Mouse (Mus musculus) liver, embryonic 15.5 days (tissue): ENCODE results near the gene Six3. TPM values are rescaled to one million over a fixed set of nuclear protein-coding genes. Genes with fewer than 3 reads are reported as not detected.

ENCODE experiments used
- ATAC-seq: fragments of 200-750 bp; cut with Nextera tagmentation; 2 replicates; pipeline ENCODE4 v1.8.0; 2017; ENCODE audit warnings: moderate number of reproducible peaks, mild to moderate bottlenecking, moderate library complexity; ENCODE audit not compliant: insufficient read depth
- H3K27ac ChIP-seq: fragments of 300-500 bp; sonication (generic); replicated peaks from 2 replicates; pipeline ENCODE4 v1.5.1; 2015; ENCODE audit warnings: mild to moderate bottlenecking, inconsistent platforms
- H3K27me3 ChIP-seq: fragments of 300-500 bp; sonication (generic); 2 replicates; pipeline ENCODE4 v1.6.1; 2015; ENCODE audit warnings: mild to moderate bottlenecking, inconsistent platforms
- H3K36me3 ChIP-seq: fragments of 300-500 bp; sonication (generic); replicated peaks from 2 replicates; pipeline ENCODE4 v1.6.1; 2015; ENCODE audit warnings: moderate library complexity, mild to moderate bottlenecking, inconsistent platforms
- H3K4me1 ChIP-seq: fragments of 300-500 bp; sonication (generic); replicated peaks from 2 replicates; pipeline ENCODE4 v1.6.1; 2015; ENCODE audit warnings: inconsistent platforms
- H3K4me2 ChIP-seq: fragments of 300-500 bp; sonication (generic); 2 replicates; pipeline ENCODE4 v1.6.1; 2015; ENCODE audit warnings: moderate library complexity, mild to moderate bottlenecking, inconsistent platforms
- H3K4me3 ChIP-seq: fragments of 300-500 bp; sonication (generic); replicated peaks from 2 replicates; pipeline ENCODE4 v1.5.1; 2015; ENCODE audit warnings: mild to moderate bottlenecking, inconsistent platforms
- H3K9ac ChIP-seq: fragments of 300-500 bp; sonication (generic); 2 replicates; pipeline ENCODE4 v1.6.1; 2015; ENCODE audit warnings: moderate library complexity, mild to moderate bottlenecking, inconsistent platforms
- H3K9me3 ChIP-seq: fragments of 300-500 bp; sonication (generic); replicated peaks from 2 replicates; pipeline ENCODE4 v1.6.1; 2016; ENCODE audit warnings: inconsistent platforms
- WGBS: fragments of 180-500 bp; shearing (Covaris S2); methylation state at CpG from one replicate; pipeline ENCODE4 v1.1.7; 2015; ENCODE audit warnings: mixed read lengths; ENCODE audit not compliant: insufficient replicate concordance; 5-methylcytosine and 5-hydroxymethylcytosine counted together
- polyA plus RNA-seq: library from polyadenylated mRNA; unstranded; fragments of >200 nt; fragmentation: Nextera tagmentation; extraction: Ambion mirVana; gene quantifications from 2 replicates; pipeline ENCODE4 v1.2.1, GENCODE M21; 2015

The Six3 gene
- polyA plus RNA-seq, 1 experiment from 2014 or later, result not detected

DNA sequence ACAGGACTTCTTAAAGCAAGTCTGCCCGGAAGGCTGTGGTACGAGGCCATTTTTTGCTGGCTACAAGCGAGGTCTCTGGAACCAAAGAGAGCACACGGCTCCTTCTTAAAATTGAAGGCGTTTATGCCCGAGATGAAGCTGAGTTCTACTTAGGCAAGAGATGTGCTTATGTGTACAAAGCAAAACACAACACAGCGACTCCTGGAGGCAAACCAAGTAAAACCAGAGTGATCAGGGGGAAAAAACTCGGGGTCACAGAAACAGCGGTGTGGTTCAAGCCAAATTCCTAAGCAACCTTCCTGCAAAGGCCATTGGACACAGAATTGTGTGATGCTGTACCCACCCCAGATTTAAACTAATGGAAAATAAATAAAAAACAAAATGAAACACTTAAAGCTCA, 13.9 kb upstream of the Six3 start:
- Histone ChIP-seq H3K4me3 (no peak overlapping the region), H3K4me1 (no peaks in the 10 kb centered on the region), H3K27ac (no peak overlapping the region), H3K27me3 (peaks cover 33% of the 10 kb centered on the region), H3K36me3 (no peaks in the 10 kb centered on the region), H3K4me2 (no peak overlapping the region), H3K9me3 (no peaks in the 10 kb centered on the region), H3K9ac (no peak overlapping the region)
- WGBS, result 40% methylated on average over 9 of the region's 9 CpGs
- no peak for ATAC-seq

DNA sequence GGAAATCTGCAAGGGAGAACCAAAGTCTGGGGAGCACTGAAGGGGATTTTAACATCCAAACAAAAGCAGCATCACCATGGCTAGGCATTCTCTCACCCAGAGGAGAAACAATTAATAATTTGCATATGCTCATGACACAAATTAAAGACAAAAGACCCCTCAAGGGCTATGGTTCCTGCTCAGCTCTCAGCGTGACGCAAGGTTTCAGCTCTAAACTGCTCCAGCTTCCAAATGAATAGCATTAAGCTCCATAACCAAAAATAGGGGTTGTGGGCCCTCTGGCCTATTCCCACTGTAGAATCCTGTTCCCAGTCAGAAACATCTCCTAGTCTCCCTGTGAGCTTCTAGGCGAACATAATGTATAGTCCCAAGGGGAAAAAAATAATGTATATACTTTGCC, 6.9 kb upstream of the Six3 start:
- Histone ChIP-seq H3K4me2 (no peak overlapping the region), H3K36me3 (no peaks in the 10 kb centered on the region), H3K4me1 (no peaks in the 10 kb centered on the region), H3K27me3 (peaks cover 86% of the 10 kb centered on the region), H3K9ac (no peak overlapping the region), H3K27ac (no peak overlapping the region), H3K4me3 (no peak overlapping the region), H3K9me3 (no peaks in the 10 kb centered on the region)
- WGBS, result 8% methylated on average over 3 of the region's 3 CpGs
- ATAC-seq, result no peak

DNA sequence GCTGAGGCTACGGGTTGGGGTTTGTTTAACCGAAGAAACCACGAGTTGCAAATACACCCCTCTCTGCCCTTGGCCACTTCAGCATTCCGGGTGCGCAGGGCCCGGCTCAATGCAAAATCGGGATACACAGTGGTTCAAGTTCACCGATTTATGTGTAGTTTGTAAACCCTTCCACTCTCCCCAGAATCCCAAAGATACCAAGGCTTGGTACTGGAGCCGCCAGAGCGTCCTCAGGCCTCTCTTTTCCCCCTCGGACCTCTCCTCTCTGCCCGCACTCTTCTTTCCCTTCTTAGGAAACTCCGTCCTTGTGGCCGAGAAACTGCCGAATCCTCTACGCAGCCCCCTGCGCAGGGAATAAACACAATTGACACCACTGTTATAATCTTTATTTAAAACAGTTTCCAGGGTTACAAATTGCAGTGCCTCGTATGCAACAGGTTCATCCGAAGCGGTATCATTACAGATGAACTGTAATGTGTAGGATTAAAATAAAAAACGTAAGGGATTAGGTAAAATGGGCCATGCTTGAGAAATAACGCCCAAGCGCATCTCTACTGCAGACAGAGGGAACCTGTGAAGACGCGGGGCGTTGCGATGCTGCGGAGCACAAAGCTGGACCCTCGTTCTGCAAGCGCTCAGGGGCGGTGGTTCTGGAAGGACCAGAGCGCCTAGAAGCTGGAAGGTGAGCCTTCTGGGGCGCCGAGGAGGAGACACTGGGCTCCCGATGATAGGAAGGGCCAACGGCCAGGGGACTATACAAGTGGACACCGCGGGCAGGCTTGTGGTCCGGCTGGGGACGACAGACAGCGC, 5.6 kb upstream of the Six3 start:
- Histone ChIP-seq H3K4me3 (no peak overlapping the region), H3K27me3 (peaks cover 88% of the 10 kb centered on the region), H3K9ac (no peak overlapping the region), H3K4me2 (no peak overlapping the region), H3K36me3 (no peaks in the 10 kb centered on the region), H3K4me1 (no peaks in the 10 kb centered on the region), H3K27ac (no peak overlapping the region), H3K9me3 (no peaks in the 10 kb centered on the region)
- WGBS, result 2% methylated on average over 41 of the region's 41 CpGs
- no peak for ATAC-seq

- H3K9ac ChIP-seq, result no peak overlapping the region
- ATAC-seq, result no peak
- no peaks in the 10 kb centered on the region for H3K36me3 ChIP-seq
- WGBS, result 3% methylated on average over 42 of the region's 42 CpGs
- H3K27me3 ChIP-seq, result peaks cover 88% of the 10 kb centered on the region
- H3K4me1 ChIP-seq, result no peaks in the 10 kb centered on the region
- no peak overlapping the region for H3K4me2 ChIP-seq
- no peaks in the 10 kb centered on the region for H3K9me3 ChIP-seq
- no peak overlapping the region for H3K4me3 ChIP-seq
- no peak overlapping the region for H3K27ac ChIP-seq
Measured at GRCm38 (mm10) chr17:85608366-85609093, 4.9 kb upstream of the Six3 start.

- H3K4me1 ChIP-seq, result no peaks in the 10 kb centered on the region
- no peak for ATAC-seq
- no peak overlapping the region for H3K27ac ChIP-seq
- no peak overlapping the region for H3K4me2 ChIP-seq
- H3K36me3 ChIP-seq, result no peaks in the 10 kb centered on the region
- peaks cover 92% of the 10 kb centered on the region for H3K27me3 ChIP-seq
- H3K9me3 ChIP-seq, result no peaks in the 10 kb centered on the region
- no peak overlapping the region for H3K9ac ChIP-seq
- no peak overlapping the region for H3K4me3 ChIP-seq
- 1% methylated on average over 13 of the region's 13 CpGs for WGBS
Measured at GRCm38 (mm10) chr17:85609094-85609425, 4.3 kb upstream of the Six3 start.

DNA sequence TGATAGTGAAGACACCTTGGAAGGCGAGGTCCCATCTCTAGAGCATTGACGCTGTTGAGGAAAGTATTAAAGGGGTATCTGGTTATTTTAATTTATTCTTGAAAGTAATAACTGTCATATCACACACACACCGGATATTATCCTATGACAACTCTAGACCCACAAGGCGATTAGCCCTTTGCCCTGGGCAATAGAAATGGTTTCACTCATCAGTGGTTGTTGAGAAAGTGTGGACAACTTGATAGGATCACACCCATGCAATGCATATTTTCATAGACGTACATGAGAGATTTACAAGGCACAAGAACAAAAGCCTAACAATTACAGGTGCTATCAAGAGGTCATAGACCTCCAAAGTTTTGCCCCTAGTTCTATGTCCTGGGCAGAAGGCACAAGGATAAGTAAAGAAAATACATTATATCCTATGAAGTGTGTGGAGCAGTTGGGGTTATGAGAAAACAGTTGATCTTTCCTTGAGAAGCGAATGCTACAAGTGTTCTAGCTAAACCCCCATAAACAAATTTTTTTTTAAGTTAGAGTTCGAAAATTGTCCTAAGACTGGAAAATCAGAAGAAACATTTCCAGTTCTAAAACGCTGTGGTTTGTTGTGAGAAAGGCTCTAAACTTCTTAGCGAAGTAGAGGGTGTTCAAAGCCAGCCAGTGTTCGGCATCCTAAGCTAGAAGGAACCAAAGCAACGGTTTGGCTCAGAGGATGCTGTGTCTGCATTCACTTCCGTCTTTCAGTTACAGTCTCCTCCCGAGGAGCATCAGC, 3.6 kb upstream of the Six3 start:
- no peak for ATAC-seq
- Histone ChIP-seq H3K9me3 (no peaks in the 10 kb centered on the region), H3K27ac (no peak overlapping the region), H3K4me2 (no peak overlapping the region), H3K36me3 (no peaks in the 10 kb centered on the region), H3K9ac (no peak overlapping the region), H3K4me3 (no peak overlapping the region), H3K27me3 (peaks cover 93% of the 10 kb centered on the region), H3K4me1 (no peaks in the 10 kb centered on the region)
- WGBS, result 4% methylated on average over 13 of the region's 13 CpGs

GRCm38 (mm10) chr17:85610393-85611115, 2.9 kb upstream of the Six3 start:
- H3K4me2 ChIP-seq, result no peak overlapping the region
- H3K9ac ChIP-seq, result no peak overlapping the region
- no peaks in the 10 kb centered on the region for H3K4me1 ChIP-seq
- no peaks in the 10 kb centered on the region for H3K9me3 ChIP-seq
- no peak overlapping the region for H3K27ac ChIP-seq
- H3K4me3 ChIP-seq, result no peak overlapping the region
- H3K27me3 ChIP-seq, result peaks cover 93% of the 10 kb centered on the region
- no peak for ATAC-seq
- WGBS, result 5% methylated on average over 11 of the region's 11 CpGs
- no peaks in the 10 kb centered on the region for H3K36me3 ChIP-seq

GRCm38 (mm10) chr17:85611521-85612515, 1.6 kb upstream of the Six3 start:
- Histone ChIP-seq H3K27ac (no peak overlapping the region), H3K36me3 (no peaks in the 10 kb centered on the region), H3K4me1 (no peaks in the 10 kb centered on the region), H3K4me3 (no peak overlapping the region), H3K4me2 (no peak overlapping the region), H3K27me3 (peaks cover 96% of the 10 kb centered on the region), H3K9me3 (no peaks in the 10 kb centered on the region), H3K9ac (no peak overlapping the region)
- 4% methylated on average over 19 of the region's 19 CpGs for WGBS
- no peak for ATAC-seq

GRCm38 (mm10) chr17:85612526-85613265, 712 bp upstream of the Six3 start:
- H3K27me3 ChIP-seq, result peaks cover 100% of the 10 kb centered on the region
- H3K4me2 ChIP-seq, result no peak overlapping the region
- no peaks in the 10 kb centered on the region for H3K9me3 ChIP-seq
- no peak overlapping the region for H3K4me3 ChIP-seq
- no peak overlapping the region for H3K9ac ChIP-seq
- no peaks in the 10 kb centered on the region for H3K4me1 ChIP-seq
- no peaks in the 10 kb centered on the region for H3K36me3 ChIP-seq
- H3K27ac ChIP-seq, result no peak overlapping the region
- no peak for ATAC-seq
- WGBS, result 2% methylated on average over 31 of the region's 31 CpGs
